Mouse (Mus musculus): Measurements from ENCODE around the gene Ocrl.

DNA sequence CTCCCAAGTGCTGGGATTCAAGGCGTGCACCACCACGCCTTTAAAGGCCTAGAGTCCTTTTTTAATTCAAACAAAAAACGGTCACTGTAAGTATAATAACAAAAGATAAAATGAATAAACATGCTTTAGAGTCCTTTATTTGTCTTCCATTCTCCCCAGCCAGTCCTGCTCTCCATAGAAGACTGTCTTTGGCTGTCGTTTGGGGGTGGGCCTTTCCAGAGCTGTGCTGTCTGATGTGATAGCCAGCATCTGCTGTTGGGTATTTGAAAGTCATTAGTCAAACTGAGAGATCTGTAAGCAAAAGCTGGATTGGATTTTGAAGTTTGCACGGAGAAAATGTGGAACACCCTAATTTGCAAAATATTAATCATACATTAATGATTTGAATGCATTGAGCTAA, 24.7 kb downstream of the Ocrl start:
- no peak for TF ChIP-seq POLR2A (IDR thresholded peaks at IDR 0.05; ENCODE audit: insufficient read length, low read depth)
- no peak for TF ChIP-seq CEBPB (IDR thresholded peaks at IDR 0.05; ENCODE audit: insufficient read depth, poor library complexity, severe bottlenecking)
- no peak for TF ChIP-seq E2F4 (IDR thresholded peaks at IDR 0.05; ENCODE audit: insufficient read depth)
- TF ChIP-seq USF1 (IDR thresholded peaks at IDR 0.05; ENCODE audit: low read depth): no peak
- no peak for TF ChIP-seq MAX (IDR thresholded peaks at IDR 0.05; ENCODE audit: low read depth)
- TF ChIP-seq MYOD1 (IDR thresholded peaks at IDR 0.05; ENCODE audit: control insufficient read depth in 1 of 3, insufficient read length in 2 of 3, low read depth in 2 of 3): no peak
- TF ChIP-seq POLR2AphosphoS2 (IDR thresholded peaks at IDR 0.05; ENCODE audit: insufficient read length, low read depth): no peak
